Mouse (Mus musculus) kidney, adult 2 months (tissue): ENCODE measurements around the gene Gprin1. TPM values are rescaled to one million over a fixed set of nuclear protein-coding genes. Genes with fewer than 3 reads are reported as not detected.

Source experiments
- DNase-seq: peaks from one replicate; pipeline ENCODE4 v3.0.0; 2021
- H3K27ac ChIP-seq: fragments of 200-500 bp; 2 replicates; pipeline ENCODE4 v1.5.1; 2012; ENCODE audit warnings: low read depth, low read length, control low read depth, inconsistent platforms; ENCODE audit not compliant: insufficient read depth
- H3K27me3 ChIP-seq: fragments of 200-500 bp; replicated peaks from 2 replicates; pipeline ENCODE4 v1.6.1; 2012; ENCODE audit warnings: mild to moderate bottlenecking, moderate library complexity, low read length, inconsistent platforms; ENCODE audit not compliant: control insufficient read depth, insufficient read depth
- H3K36me3 ChIP-seq: fragments of 200-500 bp; 2 replicates; pipeline ENCODE4 v1.6.1; 2012; ENCODE audit warnings: mild to moderate bottlenecking, moderate library complexity, low read length, inconsistent platforms; ENCODE audit not compliant: control insufficient read depth, insufficient read depth
- H3K4me1 ChIP-seq: fragments of 200-500 bp; 2 replicates; pipeline ENCODE4 v1.6.1; 2011; ENCODE audit warnings: low read length; ENCODE audit not compliant: control insufficient read depth, insufficient read depth
- H3K4me3 ChIP-seq: fragments of 200-500 bp; 2 replicates; pipeline ENCODE4 v1.5.1; 2011; ENCODE audit warnings: mild to moderate bottlenecking, low read depth, low read length, control low read depth; ENCODE audit not compliant: insufficient read depth
- CTCF ChIP-seq: fragments of 200-500 bp; conservative IDR thresholded peaks from 2 replicates; pipeline ENCODE4 v1.5.1; 2011; ENCODE audit warnings: low read depth, mild to moderate bottlenecking, control low read depth, low read length, moderate library complexity, mixed read lengths; ENCODE audit not compliant: insufficient read depth, insufficient read length
- POLR2A ChIP-seq: fragments of 200-500 bp; IDR thresholded peaks from one replicate; pipeline ENCODE4 v1.6.1; 2011; ENCODE audit warnings: low read depth, low read length, control low read depth
- WGBS: fragments of 180-500 bp; shearing (Covaris S2); methylation state at CpG from one replicate; pipeline ENCODE4 v1.1.7; 2018; 5-methylcytosine and 5-hydroxymethylcytosine counted together
- polyA plus RNA-seq: library from polyadenylated mRNA; depleted of rRNA; stranded (reverse); fragments of >200 nt; gene quantifications from 2 replicates; pipeline ENCODE4 v1.2.3, GENCODE M21; 2012

The Gprin1 gene
- polyA plus RNA-seq, 1 experiment, result 0.03 TPM

DNA sequence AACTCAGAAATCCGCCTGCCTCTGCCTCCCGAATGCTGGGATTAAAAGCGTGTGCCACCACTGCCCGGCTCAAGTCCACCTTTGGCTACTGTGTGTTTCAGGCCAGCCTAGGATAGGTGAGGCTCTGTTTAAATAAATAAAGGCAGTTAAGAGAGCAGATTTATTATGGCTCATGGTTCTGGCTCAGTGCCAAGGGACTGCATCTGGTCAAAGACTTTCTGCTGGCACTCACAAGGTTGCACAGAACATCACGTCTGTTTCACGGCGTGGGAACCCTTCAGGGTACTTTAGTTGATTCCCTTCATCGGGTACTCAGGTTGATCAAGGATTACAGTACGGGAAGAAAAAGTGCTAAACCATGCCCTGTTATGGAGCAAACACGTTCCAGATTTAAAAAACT, 34.7 kb downstream of the Gprin1 start:
- Histone ChIP-seq H3K36me3 (no peaks in the 10 kb centered on the region), H3K27ac (no peak overlapping the region), H3K4me3 (no peak overlapping the region), H3K27me3 (no peaks in the 10 kb centered on the region), H3K4me1 (no peaks in the 10 kb centered on the region)
- no peak for TF ChIP-seq CTCF
- no peak for TF ChIP-seq POLR2A
- WGBS, result 58% methylated on average over 10 of the region's 10 CpGs
- no peak for DNase-seq

DNA sequence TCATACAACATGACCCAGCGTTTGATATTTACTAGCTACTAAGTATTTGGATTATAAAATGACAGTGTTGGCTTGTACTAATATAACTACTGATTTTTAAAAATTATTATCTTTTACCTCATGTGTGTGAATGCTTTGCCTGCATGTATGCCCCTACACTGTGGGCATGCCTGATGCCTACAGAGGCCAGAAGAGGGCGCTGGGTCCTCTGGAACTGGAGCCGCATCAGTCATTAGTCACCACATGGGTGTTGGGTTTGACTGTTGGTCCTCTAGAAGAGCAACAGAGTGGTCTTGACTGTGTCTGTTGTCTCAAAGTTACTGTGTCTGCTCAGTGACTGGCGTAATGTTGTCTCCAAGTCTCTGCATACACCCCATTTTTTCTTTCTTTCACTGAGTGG, 35.3 kb downstream of the Gprin1 start:
- no peak for DNase-seq
- Histone ChIP-seq H3K27ac (no peak overlapping the region), H3K4me3 (no peak overlapping the region), H3K4me1 (no peaks in the 10 kb centered on the region), H3K36me3 (no peaks in the 10 kb centered on the region), H3K27me3 (no peaks in the 10 kb centered on the region)
- WGBS, result 47% methylated on average over 4 of the region's 4 CpGs
- TF ChIP-seq CTCF (no peak), POLR2A (no peak)

DNA sequence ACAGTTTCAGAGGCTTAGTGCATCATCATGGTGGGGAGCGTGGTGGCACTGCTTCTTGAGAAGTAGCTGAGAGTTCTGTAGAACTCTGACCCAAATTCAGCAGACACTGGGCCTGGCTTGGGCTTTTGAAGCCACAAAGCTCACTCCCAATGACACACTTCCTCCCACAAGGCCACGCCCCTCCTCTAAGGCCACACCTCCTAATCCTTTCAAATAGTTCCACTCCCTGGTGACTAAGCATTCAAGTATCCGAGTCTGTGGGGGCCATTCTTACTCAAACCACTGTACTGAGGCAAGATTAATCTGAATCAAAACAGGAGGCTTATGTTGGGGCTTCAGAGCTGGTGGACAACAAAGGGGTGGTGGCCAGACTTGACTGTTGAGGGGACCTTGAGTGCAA, 38.8 kb downstream of the Gprin1 start:
- H3K36me3 ChIP-seq, result no peaks in the 10 kb centered on the region

DNA sequence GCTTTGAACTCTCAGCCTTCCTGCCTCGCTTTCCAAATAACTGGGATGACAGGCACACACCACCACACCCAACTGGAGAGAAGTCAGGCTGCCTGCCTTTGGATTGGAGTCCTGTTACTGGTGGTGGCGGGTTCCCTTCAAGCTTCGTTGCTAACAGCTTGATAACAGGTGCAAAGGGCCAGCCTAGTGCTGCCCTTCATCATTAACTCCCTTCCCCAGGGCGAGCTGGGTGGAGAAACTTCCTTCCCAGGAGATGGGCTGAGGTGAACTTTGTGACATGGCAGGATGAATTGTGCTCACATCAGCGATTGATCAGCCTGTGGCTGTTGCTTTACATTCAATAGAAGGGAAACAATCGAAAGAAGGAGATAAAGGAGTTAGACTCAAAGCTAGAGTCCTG, 44.8 kb downstream of the Gprin1 start:
- H3K27me3 ChIP-seq, result no peaks in the 10 kb centered on the region
- DNase-seq, result no peak
- 51% methylated on average over 6 of the region's 6 CpGs for WGBS
- H3K4me1 ChIP-seq, result peaks cover 4% of the 10 kb centered on the region
- H3K27ac ChIP-seq, result no peak overlapping the region
- no peak overlapping the region for H3K4me3 ChIP-seq
- TF ChIP-seq POLR2A (no peak), CTCF (no peak)
- H3K36me3 ChIP-seq, result no peaks in the 10 kb centered on the region

More for the DNA sequence above, 38.8 kb downstream of the Gprin1 start:
- Histone ChIP-seq H3K27ac (no peak overlapping the region), H3K27me3 (no peaks in the 10 kb centered on the region), H3K4me1 (no peaks in the 10 kb centered on the region), H3K4me3 (no peak overlapping the region)
- 84% methylated on average over 3 of the region's 3 CpGs for WGBS
- no peak for DNase-seq
- TF ChIP-seq POLR2A, result no peak
- no peak for TF ChIP-seq CTCF

DNA sequence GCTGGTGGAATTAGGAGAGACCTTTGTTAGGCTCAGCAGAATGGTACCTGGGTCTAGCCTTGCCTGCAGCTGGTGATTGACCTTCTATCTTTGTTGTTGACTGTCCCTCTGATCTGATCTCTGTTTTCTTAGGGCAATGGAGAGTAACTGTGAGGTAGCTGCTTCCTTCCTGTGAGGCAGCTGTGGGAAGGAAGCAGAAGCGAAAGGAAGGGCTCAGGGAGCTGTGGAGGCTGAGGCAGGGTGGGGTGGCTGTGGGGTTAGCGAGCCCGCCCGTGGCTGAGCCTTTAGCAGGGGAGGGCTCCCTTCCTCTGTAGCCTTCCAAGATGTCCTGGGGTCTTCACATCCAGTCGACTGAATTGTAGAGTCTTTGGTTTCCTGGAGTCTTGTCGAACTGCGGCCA, 47.2 kb downstream of the Gprin1 start:
- Histone ChIP-seq H3K27me3 (no peaks in the 10 kb centered on the region), H3K4me1 (peaks cover 4% of the 10 kb centered on the region), H3K27ac (no peak overlapping the region), H3K36me3 (no peaks in the 10 kb centered on the region), H3K4me3 (no peak overlapping the region)
- no peak for DNase-seq
- TF ChIP-seq POLR2A (no peak), CTCF (no peak)
- 72% methylated on average over 7 of the region's 7 CpGs for WGBS

DNA sequence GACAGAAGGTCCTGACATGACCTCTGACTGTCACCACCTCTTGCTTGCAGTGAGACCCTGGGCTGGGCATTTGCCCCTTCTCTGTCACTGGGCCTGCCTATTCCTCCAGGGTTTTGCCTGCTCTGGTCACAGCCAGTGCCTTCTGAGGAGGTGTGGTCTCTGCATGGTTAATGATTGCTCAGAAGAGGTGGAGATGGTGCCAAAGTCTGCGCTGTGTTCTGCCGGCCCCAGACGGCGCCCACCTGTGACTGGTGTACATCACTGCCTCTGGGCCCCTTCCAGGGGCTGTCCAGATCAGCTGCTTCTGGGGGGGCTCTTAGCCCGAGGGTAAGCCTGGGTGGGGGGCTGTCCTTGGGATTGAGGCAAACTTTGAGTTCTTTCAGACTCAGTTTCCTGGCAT, 48.4 kb downstream of the Gprin1 start, which contains the start of gene Cdhr2:
Cdhr2 (plus strand) TSS at position 219 of the 400 bp plus-strand sequence.
- peak; percentile 88 for DNase-seq
- no peak within 1 kb of the TSS for H3K27ac ChIP-seq
- peak within 1 kb of the TSS; percentile 41 for H3K4me3 ChIP-seq
- WGBS, result 22% methylated on average over 5 of the region's 5 CpGs
- peaks cover 4% of the 10 kb centered on the region for H3K4me1 ChIP-seq
- H3K27me3 ChIP-seq, result no peaks in the 10 kb centered on the region
- H3K36me3 ChIP-seq, result no peaks in the 10 kb centered on the region
- TF ChIP-seq POLR2A, result no peak

DNA sequence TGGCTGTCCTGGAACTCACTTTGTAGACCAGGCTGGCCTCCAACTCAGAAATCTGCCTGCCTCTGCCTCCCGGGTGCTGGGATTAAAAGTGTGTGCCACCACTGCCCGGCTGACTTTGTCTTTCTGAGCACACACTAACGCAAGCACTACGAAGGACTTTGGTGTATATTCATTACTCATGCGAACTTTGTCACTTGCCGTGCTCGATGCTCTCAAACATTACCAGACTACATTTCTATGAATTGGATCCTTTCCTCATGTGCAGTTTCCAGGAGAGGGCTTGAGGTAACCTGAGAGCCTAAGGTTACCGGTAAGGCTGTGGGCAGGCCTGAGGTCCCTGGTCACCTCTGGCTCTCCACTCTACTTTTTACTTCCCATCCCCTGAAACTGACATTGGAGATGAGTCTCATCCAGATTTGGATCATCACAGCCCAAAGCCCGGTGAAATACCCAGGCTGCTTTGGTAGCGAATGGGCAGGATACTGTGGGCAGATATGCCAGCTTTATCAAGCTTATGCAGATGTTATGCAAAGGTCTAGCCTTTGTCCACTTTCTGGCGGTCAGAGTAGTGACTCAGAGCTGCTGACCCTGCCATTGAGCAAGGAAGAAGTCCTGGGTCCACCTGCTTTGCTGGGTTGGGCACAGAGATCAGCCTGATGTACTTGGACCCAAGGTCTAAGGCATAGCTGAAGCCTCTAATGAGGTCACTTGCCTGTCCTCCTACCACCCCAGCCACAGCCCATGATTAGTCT, 54.0 kb downstream of the Gprin1 start:
- Histone ChIP-seq H3K4me1 (peaks cover 13% of the 10 kb centered on the region; the same call in 1 of the 2 replicates), H3K4me3 (no peak overlapping the region), H3K27me3 (no peaks in the 10 kb centered on the region), H3K36me3 (no peaks in the 10 kb centered on the region), H3K27ac (peak overlapping the region; percentile 67)
- DNase-seq, result peak; percentile 59
- WGBS, result 71% methylated on average over 11 of the region's 11 CpGs
- TF ChIP-seq CTCF (no peak), POLR2A (no peak)
